Mouse (Mus musculus) ZHBTc4 (cell line): Measurements from ENCODE around the gene Ckmt2.

Source experiments
- DNase-seq: peaks from one replicate; pipeline ENCODE4 v3.0.0-alpha.2; 2011; ENCODE audit warnings: low read depth, low spot score

Gene Ckmt2

DNA sequence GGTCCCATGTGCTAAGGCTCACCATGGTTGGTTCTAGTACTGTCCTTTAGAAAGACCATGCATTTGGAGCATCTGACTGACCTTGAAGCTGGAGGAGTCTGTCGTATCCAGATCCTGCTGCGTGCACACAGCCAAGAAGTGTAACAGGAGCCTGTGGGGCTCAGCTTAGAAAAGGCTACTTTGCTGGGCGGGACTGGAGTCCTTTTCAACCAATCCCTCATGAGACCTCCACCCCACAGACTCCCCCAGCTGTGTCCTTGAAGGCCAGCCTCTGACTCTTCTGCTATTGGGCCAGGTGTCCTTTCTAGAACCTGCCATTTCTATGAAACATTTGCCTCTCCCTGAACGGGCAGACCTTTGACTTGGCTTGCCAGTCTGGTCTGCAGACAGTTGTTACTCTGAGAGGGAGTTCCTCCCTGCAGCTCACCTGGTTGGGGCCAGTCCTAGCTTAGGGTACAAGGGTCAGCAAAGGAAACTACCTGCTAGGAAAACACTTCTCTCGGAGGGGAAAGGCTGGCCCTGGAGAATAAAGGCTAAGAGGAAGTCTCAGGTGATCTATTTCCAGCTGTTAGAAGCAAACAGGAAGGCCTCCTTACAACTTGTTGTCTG, at the start of gene Ckmt2:
Gene Ckmt2 (minus strand): TSS at position 145 of the 609 bp plus-strand sequence.
- no peak for DNase-seq

- no peak for DNase-seq
These were observed 44.3 kb upstream of the Ckmt2 start for GRCm38 (mm10) chr13:91921010-91921409.

GRCm38 (mm10) chr13:91918764-91919163, 42.1 kb upstream of the Ckmt2 start:
- no peak for DNase-seq

GRCm38 (mm10) chr13:91917835-91918234, 41.1 kb upstream of the Ckmt2 start:
- DNase-seq, result peak; percentile 11

- DNase-seq, result no peak
These were observed 39.6 kb upstream of the Ckmt2 start for GRCm38 (mm10) chr13:91916308-91916707.

- DNase-seq, result no peak
These were observed 39.0 kb upstream of the Ckmt2 start for GRCm38 (mm10) chr13:91915582-91916239.

DNA sequence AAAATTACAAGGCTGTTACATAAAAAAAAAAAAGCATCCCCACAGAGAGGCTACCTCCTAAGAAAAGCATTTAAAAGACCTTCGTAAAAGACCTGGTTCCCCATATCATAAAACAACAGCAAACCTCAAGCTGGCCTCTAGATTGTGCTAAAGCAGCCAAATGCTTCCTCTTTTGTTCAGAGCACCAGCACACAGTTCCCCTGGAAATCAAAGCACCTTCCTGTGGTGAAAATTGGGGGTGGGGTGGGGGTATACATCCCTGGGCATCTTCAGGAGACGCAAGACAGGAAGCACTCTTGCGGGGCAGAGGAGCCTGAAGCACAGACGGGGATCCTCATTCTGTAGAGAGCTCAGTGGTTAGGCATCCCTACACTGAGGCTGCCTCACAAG, 38.5 kb upstream of the Ckmt2 start:
- no peak for DNase-seq

GRCm38 (mm10) chr13:91911652-91912051, 35.0 kb upstream of the Ckmt2 start:
- DNase-seq, result no peak

- peak; percentile 20 for DNase-seq
These were observed 34.5 kb upstream of the Ckmt2 start for GRCm38 (mm10) chr13:91911211-91911610.

DNA sequence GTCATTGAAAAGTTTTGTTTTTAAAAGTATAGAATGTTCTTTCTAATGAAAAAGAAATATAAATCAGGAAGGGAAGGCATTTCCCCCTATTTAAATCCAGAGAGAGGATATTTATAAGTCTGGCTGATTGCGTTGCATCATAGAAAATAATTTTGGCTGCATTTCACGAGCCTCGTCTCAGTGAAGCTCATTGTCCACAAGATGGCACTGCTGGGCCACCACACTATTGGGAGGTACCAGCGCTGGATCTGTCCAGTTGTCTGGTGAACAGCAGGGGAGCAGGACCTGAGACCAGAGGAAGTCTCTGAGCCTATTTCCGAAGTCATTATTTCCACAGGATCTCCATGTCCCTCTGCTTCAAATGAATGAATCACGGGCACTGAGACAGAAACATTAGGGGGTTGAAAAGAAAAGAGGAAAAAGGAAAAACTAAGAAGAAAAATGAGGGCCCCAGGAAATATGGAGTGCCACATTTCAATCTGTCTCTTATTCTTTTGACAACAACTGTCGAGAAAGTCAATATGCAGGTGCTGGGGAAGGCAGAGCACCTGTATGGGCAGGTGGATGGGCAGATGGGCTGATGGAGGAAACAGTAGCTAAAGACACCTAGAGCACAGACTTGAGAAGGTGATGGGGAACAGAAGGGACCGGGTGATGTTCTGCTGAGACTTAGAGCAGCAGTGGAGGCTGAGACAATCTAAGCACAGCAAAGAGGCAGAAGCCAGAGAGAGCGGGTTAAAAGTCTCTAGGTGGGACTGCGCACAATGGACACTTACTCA, 31.7 kb upstream of the Ckmt2 start:
- peak; percentile 79 for DNase-seq

DNA sequence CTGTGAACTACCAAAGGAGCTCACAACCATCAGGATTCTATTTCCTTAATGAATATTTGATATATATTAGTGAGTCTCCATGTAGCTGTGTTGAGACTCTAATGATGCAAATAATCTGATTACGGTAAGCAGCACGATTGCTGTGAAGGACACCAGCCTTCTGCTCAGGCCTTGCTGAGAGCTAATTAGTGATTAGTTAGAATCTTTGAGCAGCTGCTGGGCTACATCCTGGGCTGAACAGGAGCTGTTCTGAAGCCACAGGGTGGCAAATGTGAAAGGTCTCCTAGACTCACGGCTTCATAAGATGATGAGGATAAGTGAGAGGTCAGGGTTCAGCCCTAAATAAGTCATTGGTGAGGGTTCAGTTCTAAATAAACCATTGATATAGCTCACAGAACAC, 29.7 kb upstream of the Ckmt2 start:
- no peak for DNase-seq

DNA sequence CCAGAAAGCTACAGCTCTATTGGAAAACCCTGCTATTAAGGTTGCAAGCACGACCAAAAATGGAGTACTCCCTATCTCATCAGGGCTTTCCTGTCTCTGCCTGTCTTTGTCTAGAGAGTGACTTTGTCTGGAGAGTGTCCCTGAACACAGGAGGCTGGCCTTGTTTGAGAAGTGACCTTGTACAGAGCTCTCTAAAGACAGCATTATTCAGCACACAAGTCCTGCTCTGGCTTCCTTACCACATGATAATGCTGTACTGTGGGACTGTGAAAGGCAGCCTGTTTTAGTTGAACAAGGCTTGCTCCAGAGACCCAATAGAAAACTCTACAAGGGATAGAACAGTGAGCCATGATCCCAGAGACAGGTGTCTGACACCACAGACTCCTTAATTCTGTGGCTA, 19.8 kb upstream of the Ckmt2 start:
- DNase-seq, result no peak

DNA sequence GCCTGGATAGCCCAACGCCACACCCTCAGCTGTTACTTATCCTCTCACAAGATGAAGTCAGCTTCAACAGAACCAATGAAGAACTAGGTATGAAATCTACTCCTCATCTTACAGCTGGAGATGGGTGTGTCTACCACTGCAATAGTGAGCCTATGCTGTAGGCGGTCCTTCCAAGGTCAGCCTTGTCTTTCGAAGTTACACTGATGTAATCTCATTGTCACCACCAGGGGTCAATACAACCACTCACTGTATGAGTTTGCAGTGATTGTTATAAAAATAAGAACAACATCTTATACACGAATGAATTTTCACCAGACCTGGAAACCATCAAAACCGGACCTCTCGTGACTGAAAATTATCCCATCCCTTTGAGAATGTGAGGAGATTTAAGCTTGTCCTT, 16.4 kb upstream of the Ckmt2 start:
- peak; percentile 69 for DNase-seq

DNA sequence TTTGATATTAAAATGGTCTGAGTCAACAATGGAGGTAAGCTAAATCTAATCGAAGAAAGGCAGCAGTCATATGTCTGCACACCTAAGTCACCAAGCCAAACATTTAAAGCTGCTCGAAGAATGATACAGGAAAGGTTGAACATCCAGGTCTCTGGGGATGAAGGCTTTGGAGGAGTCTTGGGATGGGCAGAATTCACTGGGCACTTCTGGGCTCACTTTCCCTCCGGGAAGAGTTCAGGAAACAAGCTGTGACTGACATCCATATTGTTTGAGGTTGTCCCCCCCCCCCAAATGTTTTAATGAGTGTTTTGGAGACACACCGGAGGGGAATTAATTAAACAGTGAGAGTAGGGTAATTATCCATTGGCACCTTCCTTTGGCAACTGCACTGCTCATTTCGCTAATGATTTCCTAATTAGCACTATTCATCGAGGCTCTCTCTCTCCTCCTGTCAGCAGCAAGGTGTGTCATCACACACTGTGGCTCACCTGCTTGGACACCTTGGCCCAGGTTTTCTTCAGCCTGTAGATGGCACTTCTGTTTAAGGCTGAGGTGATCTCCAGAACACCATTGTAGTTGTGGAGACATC, 13.4 kb upstream of the Ckmt2 start:
- no peak for DNase-seq

GRCm38 (mm10) chr13:91884714-91885386, 8.2 kb upstream of the Ckmt2 start:
- DNase-seq, result no peak

DNA sequence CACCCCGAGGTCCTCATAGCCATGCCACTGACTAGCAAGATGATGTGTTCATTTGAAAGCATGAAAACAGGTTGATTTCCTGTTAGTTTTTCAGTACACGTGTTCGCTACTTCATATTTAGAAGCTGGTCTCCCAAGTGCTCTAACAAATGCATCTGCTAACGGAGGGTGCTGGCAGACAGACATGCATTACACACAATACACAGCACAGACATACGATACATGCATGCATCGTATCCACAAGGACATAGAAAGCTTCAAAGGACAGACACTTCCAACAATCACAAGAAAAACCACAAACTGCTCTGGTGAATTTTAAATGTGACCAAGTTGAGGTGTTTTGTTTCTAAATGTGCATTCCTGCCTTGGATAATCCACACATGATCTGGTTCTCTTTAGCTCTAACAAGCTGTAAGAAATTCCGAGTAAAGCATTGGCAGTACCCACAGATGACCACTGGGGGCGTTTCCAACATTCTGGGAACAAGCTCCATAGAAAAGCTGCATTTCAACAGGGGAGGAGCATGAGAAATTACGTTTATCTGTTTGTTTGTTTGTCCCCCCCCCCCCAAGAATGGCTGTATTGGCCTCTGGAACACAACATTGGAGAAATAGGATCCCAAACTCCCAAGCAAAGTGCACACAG, 5.3 kb upstream of the Ckmt2 start:
- DNase-seq, result peak; percentile 68

DNA sequence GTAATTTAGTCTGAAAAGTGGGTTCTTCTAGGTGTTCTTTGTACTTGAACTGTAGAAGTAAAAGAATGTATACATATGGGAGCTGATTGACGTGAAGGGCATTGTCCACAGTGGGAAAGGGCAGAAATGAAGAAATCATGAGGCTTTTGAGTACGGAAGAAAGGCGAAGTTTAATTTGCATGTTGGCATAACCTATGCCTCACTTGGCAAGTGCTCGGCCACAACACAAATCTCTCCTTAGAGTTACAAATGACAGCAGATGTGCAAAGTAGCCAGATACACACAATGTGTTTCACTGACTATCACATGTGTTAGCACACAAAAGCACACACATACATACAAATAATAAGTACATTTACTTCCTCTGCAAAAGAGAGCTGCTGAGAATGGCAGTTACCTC, 3.6 kb upstream of the Ckmt2 start:
- no peak for DNase-seq

GRCm38 (mm10) chr13:91877996-91878395, 1.3 kb upstream of the Ckmt2 start:
- DNase-seq, result no peak

- DNase-seq, result no peak
These were observed 665 bp upstream of the Ckmt2 start for GRCm38 (mm10) chr13:91877350-91877749.

DNA sequence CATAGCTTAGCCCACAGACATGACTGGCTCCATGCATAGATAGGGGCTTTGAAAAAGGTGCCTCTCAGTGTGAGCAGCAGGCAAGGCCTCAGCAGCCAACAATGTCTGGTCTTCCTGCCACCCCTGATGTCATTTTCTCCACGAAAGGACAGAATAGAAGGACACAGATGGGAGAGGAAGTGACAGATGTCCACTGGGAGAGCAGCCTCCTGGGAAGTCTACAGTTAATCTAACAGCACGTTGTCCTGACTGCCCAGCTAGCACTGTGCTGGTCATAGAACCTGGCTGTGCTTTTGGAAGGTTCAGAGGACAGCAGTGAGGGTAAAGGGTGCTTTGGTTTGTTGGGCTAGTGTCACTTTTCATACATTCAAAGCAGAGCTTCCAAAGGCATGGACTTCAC, 1.1 kb downstream of the Ckmt2 start:
- DNase-seq, result no peak

DNA sequence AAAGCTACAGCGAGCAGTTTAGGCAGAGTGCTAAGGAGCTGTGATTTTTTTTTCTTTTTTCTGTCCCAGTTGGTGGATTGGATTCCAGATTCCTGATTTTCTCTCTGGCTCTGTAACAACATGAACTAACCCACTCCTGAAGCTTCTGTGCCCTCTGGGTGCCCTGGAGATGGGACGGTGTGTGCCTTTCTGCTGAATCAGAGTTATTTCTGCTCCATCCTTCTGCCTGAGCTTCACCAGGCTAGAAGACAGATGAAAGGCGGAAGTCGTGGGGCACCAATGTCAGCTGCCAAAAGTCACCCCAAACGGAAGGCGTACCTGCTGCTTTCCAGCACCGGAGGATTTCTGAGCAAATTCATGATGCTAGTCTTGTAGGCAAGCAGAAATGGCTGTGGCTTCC, 2.1 kb downstream of the Ckmt2 start:
- no peak for DNase-seq
